Mouse (Mus musculus) layer of hippocampus, adult 2 months (tissue): ENCODE measurements around the gene Eif2b1. TPM values are rescaled to one million over a fixed set of nuclear protein-coding genes. Genes with fewer than 3 reads are reported as not detected.
"Not testable (repeated sequence)": the region's sequence is repeated elsewhere in the genome, so short reads cannot be mapped to it uniquely, and the experiment has no call there.

ENCODE experiments used
- DNase-seq, 2 experiments: peaks; one replicate each; pipeline ENCODE4 v3.0.0; 2022; ENCODE audit warnings: low spot score in 2 of 2
- H3K27ac ChIP-seq: fragments of 200-600 bp; 2 replicates; pipeline ENCODE4 v1.8.1; 2022
- H3K4me3 ChIP-seq: fragments of 200-600 bp; 2 replicates; pipeline ENCODE4 v1.8.1; 2022; ENCODE audit warnings: mild to moderate bottlenecking
- CTCF ChIP-seq: fragments of 200-600 bp; conservative IDR thresholded peaks from 2 replicates; pipeline ENCODE4 v1.8.1; 2022; ENCODE audit warnings: antibody characterized with exemption, mild to moderate bottlenecking, moderate library complexity
- long read RNA-seq, 2 experiments: library from polyadenylated mRNA; stranded (forward); transcript quantifications; one replicate each; pipeline ENCODE4 v2.0.0; 2021; ENCODE audit warnings: borderline mapping rate in 2 of 2
- total RNA-seq, 2 experiments: library from RNA; stranded (reverse); gene quantifications; 2 replicates each; pipeline ENCODE4 v1.2.3; 2021

Gene Eif2b1
- 10 to 100 TPM; 36.7 to 36.8 TPM for total RNA-seq
- long read RNA-seq, experiment 1, transcript Eif2b1-201 (9 exons, 2,013 nt): major isoform, 28 of 33 reads
- long read RNA-seq, experiment 1, partial matches to known transcripts: 1 of 33 reads
- long read RNA-seq, experiment 1, other reads (novel, unspliced or antisense): 4 of 33 reads
- long read RNA-seq, experiment 2, transcript Eif2b1-201 (9 exons, 2,013 nt): major isoform, 45 of 51 reads
- long read RNA-seq, experiment 2, partial matches to known transcripts: 0 of 51 reads
- long read RNA-seq, experiment 2, other reads (novel, unspliced or antisense): 6 of 51 reads

DNA sequence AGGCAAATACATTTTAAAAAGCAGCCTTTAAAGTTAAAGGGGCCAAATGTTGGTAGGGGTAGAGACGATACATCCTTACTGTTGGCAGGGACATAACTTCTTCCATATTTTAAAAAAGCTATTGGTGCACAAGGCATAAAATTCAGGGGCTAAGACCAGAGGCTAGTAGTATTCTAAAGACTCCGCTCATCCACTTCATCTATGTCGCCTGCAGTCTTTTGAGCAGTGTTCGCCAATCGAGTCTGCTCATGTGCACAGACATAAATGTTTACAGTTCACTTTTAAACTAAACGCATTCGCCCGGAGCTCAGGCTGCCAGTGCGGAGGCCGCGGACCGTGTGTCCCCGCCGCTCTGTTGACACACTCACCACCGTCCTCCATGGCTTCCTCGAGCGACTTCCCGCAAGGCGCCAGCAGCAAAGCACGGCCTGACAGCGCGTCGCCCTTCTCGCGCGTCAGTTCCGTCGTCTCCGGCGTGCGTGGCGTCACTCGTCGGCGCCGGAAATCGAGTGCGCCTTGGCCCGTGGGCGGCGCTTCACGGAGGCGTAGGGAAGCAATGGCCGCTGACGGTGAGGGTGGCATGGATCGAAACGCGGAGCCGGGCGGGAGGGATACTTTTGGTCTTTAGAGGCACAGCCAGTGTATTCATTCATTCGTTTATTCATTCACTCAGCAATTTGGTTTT lies at the start of gene Eif2b1, which contains the start of gene Gtf2h3:
Gene Eif2b1, minus strand, starts transcription at position 499 of the 685 bp plus-strand sequence.
Gene Gtf2h3, plus strand, starts transcription at position 508 of the 685 bp plus-strand sequence.
- peak within 1 kb of the TSS; percentile 90 for H3K27ac ChIP-seq
- peak; percentile 93 to 96 for DNase-seq
- TF ChIP-seq CTCF: no peak
- peak within 1 kb of the TSS; percentile 83 for H3K4me3 ChIP-seq

DNA sequence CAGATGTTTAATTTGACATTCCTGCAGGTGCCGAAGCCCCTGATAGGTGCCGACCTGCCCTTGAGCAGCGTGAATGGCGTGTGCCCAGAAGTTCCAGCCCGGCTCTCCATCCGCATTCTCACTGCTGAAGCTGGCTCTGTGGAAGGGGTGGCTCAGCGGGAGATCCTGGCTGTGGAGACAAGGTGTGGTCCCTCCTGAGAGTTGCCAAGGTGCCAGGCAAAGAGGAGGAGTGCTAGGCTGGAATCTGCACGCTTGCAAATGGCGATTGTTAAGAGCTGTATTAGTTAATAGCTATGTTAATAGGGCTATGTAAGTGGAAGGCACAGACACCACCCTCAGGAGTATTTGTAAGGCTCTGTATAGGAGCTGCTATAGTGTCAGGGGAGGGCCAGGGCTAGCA lies 45.4 kb upstream of the Eif2b1 start:
- Histone ChIP-seq H3K27ac (no peak overlapping the region), H3K4me3 (no peak overlapping the region)
- TF ChIP-seq CTCF: no peak
- DNase-seq: no peak

- TF ChIP-seq CTCF: no peak
- DNase-seq: no peak
- H3K4me3 ChIP-seq: no peak overlapping the region
- H3K27ac ChIP-seq: peak overlapping the region; percentile 28; the same call in 1 of the 2 replicates
Observed at GRCm38 (mm10) chr5:124622890-124623289, 44.0 kb upstream of the Eif2b1 start.

GRCm38 (mm10) chr5:124621362-124621761 lies 42.4 kb upstream of the Eif2b1 start:
- Histone ChIP-seq H3K4me3 (no peak overlapping the region), H3K27ac (peak overlapping the region; percentile 53; the same call in 1 of the 2 replicates)
- TF ChIP-seq CTCF: no peak
- peak in 1 of 2 experiments; percentile 22 for DNase-seq

- no peak for DNase-seq
- TF ChIP-seq CTCF: no peak
- Histone ChIP-seq H3K27ac (no peak overlapping the region), H3K4me3 (no peak overlapping the region)
Observed at GRCm38 (mm10) chr5:124618711-124619110, 39.8 kb upstream of the Eif2b1 start.

DNA sequence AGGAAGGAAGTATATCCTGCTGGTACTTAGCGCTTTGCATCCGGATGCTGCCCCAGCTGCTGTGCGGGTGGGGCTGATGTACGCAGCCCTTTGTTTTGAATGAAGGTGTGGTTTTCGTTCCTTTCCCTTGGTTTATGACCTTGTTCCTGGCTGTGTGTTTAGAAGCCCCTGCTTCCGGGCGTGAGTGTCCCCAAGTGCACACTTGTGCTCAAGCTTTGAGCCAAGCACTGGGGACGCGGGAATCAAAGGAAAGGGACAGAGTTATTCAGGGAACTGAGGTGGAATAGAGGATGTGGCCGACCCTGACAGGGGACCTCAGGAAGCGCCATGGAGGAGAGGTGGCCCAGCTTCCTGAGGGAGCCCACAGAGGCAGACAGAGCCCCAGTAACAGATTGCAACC lies 35.8 kb upstream of the Eif2b1 start:
- Histone ChIP-seq H3K4me3 (no peak overlapping the region), H3K27ac (0 out of 2 replicates have a peak overlapping the region, but pooled peaks have one; percentile 7)
- TF ChIP-seq CTCF: no peak
- no peak for DNase-seq

DNA sequence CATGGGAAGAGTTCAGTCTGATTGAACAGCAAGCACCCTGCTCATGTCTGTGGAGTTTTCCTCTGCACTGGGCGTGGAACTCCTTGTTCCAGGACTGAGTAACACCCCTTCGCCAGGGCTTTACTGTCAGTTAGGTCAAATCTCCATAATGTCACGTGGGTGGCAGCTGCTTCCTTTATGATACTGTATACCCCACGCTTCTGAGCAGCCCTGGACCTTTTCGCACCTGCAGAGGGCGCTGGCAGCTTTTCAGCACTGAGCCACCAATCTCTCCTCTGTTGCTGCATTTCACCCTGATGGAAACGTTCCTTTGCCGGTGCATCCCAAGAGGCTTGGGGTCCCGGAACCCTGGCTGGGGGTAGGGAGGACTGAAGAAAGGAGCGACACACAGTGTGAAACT lies 32.0 kb upstream of the Eif2b1 start:
- TF ChIP-seq CTCF: peak; percentile 49

DNA sequence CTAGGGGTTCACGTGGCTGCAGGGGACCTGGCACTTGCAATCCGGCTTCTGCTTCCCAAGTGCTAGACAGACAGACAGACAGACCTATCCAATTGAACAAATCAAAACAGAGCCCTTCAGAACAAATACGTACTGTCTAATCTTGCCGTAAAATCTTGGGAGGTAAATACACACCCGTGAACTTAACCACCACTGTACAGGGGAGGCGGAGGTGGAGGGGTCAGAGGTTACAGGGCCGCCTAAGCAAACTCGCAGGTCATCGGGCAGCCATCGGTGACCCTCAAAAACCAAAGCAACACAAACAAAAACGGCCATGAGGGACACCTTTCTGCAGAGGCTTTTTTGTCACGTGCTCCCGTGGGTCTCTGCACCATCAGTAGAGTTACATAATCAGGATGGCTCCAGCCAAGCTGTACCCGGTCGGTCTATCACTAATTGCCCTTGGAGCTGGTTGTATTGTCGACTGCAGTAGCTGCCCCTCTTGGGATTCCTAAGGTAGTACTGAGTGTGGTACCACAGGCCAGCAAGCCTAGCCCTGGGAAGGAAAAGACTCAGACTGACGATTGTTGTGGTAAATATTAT lies 26.2 kb upstream of the Eif2b1 start:
- Histone ChIP-seq H3K27ac (no peak overlapping the region), H3K4me3 (no peak overlapping the region)
- no peak for TF ChIP-seq CTCF
- DNase-seq: no peak

More for the DNA sequence above, 32.0 kb upstream of the Eif2b1 start:
- no peak for DNase-seq
- no peak overlapping the region for H3K27ac ChIP-seq
- H3K4me3 ChIP-seq: no peak overlapping the region

- Histone ChIP-seq H3K4me3 (no peak overlapping the region), H3K27ac (no peak overlapping the region)
- TF ChIP-seq CTCF: no peak
- DNase-seq: no peak
Observed at GRCm38 (mm10) chr5:124604296-124604695, 25.4 kb upstream of the Eif2b1 start.

- peak; percentile 73 for TF ChIP-seq CTCF
- no peak overlapping the region for H3K4me3 ChIP-seq
- no peak overlapping the region for H3K27ac ChIP-seq
- DNase-seq: peak in 1 of 2 experiments; percentile 64
Observed at GRCm38 (mm10) chr5:124602349-124602748, 23.4 kb upstream of the Eif2b1 start.

GRCm38 (mm10) chr5:124599726-124600125 lies 20.8 kb upstream of the Eif2b1 start:
- H3K4me3 ChIP-seq: peak overlapping the region; percentile 98
- H3K27ac ChIP-seq, DNase-seq: not testable (repeated sequence)

DNA sequence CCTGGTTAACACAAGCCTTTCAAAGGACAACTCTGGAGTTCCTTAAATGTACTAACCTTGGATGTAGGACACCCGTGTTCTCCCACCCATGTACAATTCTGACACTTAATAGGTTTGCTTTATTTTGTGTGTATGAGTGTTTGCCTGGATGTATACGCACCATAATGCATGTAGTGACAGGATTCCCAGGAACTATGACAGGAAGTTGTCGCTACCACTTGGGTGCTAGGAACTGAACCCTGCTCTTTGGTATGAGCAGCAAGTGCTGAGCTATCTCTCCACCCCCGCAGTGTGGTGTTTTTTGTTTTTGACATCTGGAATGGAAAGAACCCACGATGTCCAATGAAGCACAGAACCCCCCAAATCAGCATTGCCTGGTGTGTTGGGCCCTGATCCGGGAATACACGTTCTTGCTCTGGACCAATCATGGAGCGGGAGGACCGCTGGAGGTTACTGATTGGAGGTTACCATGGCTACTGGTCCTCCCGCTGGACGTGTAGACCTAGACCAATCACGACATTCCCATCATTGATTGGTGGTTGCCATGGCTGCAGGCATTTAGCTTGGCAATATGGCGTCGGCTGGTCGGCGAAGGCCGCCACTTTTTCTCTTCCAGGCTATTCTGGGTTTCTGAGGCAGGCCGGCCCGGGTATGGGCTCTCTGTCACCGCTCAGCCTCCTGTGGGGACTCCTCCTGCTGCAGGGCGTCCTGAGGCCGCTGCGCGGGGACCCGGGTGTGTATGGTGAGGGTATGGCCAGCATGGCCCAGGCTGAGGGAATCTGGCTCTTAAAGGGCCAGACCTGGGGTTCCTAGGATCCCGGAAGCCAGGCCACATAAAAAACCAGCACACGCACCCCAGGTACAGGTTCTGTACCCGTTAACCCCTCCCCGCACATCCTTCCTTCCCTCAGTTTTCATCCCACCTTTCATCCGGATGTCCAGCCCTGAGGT lies 19.6 kb upstream of the Eif2b1 start:
- TF ChIP-seq CTCF: no peak
- H3K27ac ChIP-seq: peak overlapping the region; percentile 86
- peak overlapping the region; percentile 98 for H3K4me3 ChIP-seq
- peak; percentile 91 to 97 for DNase-seq
